Mouse (Mus musculus): ENCODE results near the gene Smyd3. TPM values are rescaled to one million over a fixed set of nuclear protein-coding genes. Genes with fewer than 3 reads are reported as not detected.

Smyd3 gene
- polyA plus RNA-seq, 1 experiment from 2014 or later = 9.5 TPM

- WGBS (ENCODE audit: insufficient replicate concordance) = 69% methylated on average over 6 of the region's 6 CpGs
These were observed 526.8 kb downstream of the Smyd3 start for GRCm38 (mm10) chr1:178991045-178991444.

DNA sequence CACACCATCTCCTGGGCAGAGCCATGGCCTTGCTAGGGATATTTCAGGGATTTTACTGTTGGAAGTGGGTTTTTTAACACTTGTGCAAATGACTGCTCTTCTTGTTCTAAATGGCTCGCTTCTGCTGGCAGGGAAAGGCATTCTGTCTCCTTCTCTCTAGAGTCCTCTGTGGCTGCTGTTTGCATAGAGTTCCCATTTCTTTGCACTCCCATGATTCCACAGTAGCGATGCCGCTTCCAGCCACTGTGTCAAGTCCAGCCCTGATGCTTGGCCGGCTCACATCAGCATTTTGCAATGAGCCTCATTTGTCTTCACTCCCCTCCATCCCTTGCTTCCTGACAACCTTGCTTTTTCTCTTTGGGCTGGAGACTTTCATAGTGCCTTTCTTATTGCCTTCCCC is 528.4 kb downstream of the Smyd3 start:
- no peaks in the 10 kb centered on the region for H3K36me3 ChIP-seq
- no peak for ATAC-seq
- H3K4me3 ChIP-seq = no peak overlapping the region
- H3K9ac ChIP-seq = no peak overlapping the region
- no peaks in the 10 kb centered on the region for H3K9me3 ChIP-seq (replicated peaks)
- H3K27me3 ChIP-seq (replicated peaks) = no peaks in the 10 kb centered on the region
- no peak overlapping the region for H3K4me2 ChIP-seq
- H3K27ac ChIP-seq = no peak overlapping the region
- H3K4me1 ChIP-seq = peaks cover 5% of the 10 kb centered on the region; the same call in 1 of the 2 replicates
- 77% methylated on average over 4 of the region's 4 CpGs for WGBS (ENCODE audit: insufficient replicate concordance)

More at GRCm38 (mm10) chr1:178991045-178991444, 526.8 kb downstream of the Smyd3 start:
- Histone ChIP-seq H3K9me3 (replicated peaks) (no peaks in the 10 kb centered on the region), H3K27ac (no peak overlapping the region), H3K4me2 (no peak overlapping the region), H3K4me1 (peaks cover 5% of the 10 kb centered on the region; the same call in 1 of the 2 replicates), H3K27me3 (replicated peaks) (no peaks in the 10 kb centered on the region), H3K9ac (no peak overlapping the region), H3K36me3 (no peaks in the 10 kb centered on the region), H3K4me3 (no peak overlapping the region)
- ATAC-seq = no peak

- no peaks in the 10 kb centered on the region for H3K36me3 ChIP-seq
- no peaks in the 10 kb centered on the region for H3K9me3 ChIP-seq (replicated peaks)
- no peak overlapping the region for H3K4me2 ChIP-seq
- peaks cover 5% of the 10 kb centered on the region; the same call in 1 of the 2 replicates for H3K4me1 ChIP-seq
- WGBS (ENCODE audit: insufficient replicate concordance) = 41% methylated on average over 1 of the region's 1 CpGs
- no peak overlapping the region for H3K4me3 ChIP-seq
- ATAC-seq = no peak
- H3K9ac ChIP-seq = no peak overlapping the region
- H3K27me3 ChIP-seq (replicated peaks) = no peaks in the 10 kb centered on the region
- no peak overlapping the region for H3K27ac ChIP-seq
These were observed 529.7 kb downstream of the Smyd3 start for GRCm38 (mm10) chr1:178988176-178988575.

- no peak overlapping the region for H3K27ac ChIP-seq
- H3K9me3 ChIP-seq (replicated peaks) = no peaks in the 10 kb centered on the region
- no peaks in the 10 kb centered on the region for H3K27me3 ChIP-seq (replicated peaks)
- no peaks in the 10 kb centered on the region for H3K4me1 ChIP-seq
- H3K4me2 ChIP-seq = no peak overlapping the region
- ATAC-seq = no peak
- H3K4me3 ChIP-seq = no peak overlapping the region
- WGBS (ENCODE audit: insufficient replicate concordance) = 61% methylated on average over 5 of the region's 5 CpGs
- H3K9ac ChIP-seq = no peak overlapping the region
- no peaks in the 10 kb centered on the region for H3K36me3 ChIP-seq
These were observed 536.2 kb downstream of the Smyd3 start for GRCm38 (mm10) chr1:178981641-178982040.

DNA sequence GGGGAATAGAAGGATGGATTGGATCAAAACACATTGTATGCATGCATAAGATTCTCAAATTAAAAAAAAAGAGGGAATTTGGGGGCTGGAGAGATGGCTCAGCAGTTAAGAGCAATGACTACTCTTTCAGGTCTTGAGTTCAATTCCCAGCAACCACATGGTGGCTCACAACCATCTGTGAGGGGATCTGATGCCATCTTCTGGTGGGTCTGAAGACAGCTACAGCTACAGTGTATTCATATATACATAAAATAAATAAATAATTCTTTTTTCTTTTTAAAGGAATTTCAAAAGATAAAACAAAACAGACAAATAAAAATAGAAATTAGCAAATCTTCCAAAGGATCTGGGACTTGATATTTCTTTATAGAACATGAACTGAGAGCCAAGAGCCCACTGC is 537.7 kb downstream of the Smyd3 start:
- Histone ChIP-seq H3K27ac (no peak overlapping the region), H3K4me1 (no peaks in the 10 kb centered on the region), H3K9me3 (replicated peaks) (no peaks in the 10 kb centered on the region), H3K4me3 (no peak overlapping the region), H3K27me3 (replicated peaks) (no peaks in the 10 kb centered on the region), H3K4me2 (no peak overlapping the region), H3K36me3 (no peaks in the 10 kb centered on the region), H3K9ac (no peak overlapping the region)
- no peak for ATAC-seq

- no peak overlapping the region for H3K4me3 ChIP-seq
- no peak for ATAC-seq
- no peaks in the 10 kb centered on the region for H3K4me1 ChIP-seq
- H3K27ac ChIP-seq = no peak overlapping the region
- no peaks in the 10 kb centered on the region for H3K36me3 ChIP-seq
- H3K9me3 ChIP-seq (replicated peaks) = no peaks in the 10 kb centered on the region
- H3K27me3 ChIP-seq (replicated peaks) = no peaks in the 10 kb centered on the region
- no peak overlapping the region for H3K4me2 ChIP-seq
- H3K9ac ChIP-seq = no peak overlapping the region
- 59% methylated on average over 8 of the region's 8 CpGs for WGBS (ENCODE audit: insufficient replicate concordance)
These were observed 539.1 kb downstream of the Smyd3 start for GRCm38 (mm10) chr1:178978617-178979245.

GRCm38 (mm10) chr1:178972055-178972454 is 545.8 kb downstream of the Smyd3 start:
- no peak overlapping the region for H3K4me3 ChIP-seq
- no peak for ATAC-seq
- H3K9me3 ChIP-seq (replicated peaks) = no peaks in the 10 kb centered on the region
- H3K27ac ChIP-seq = no peak overlapping the region
- no peaks in the 10 kb centered on the region for H3K4me1 ChIP-seq
- no peaks in the 10 kb centered on the region for H3K27me3 ChIP-seq (replicated peaks)
- WGBS (ENCODE audit: insufficient replicate concordance) = 79% methylated on average over 10 of the region's 10 CpGs
- H3K36me3 ChIP-seq = no peaks in the 10 kb centered on the region
- no peak overlapping the region for H3K4me2 ChIP-seq
- no peak overlapping the region for H3K9ac ChIP-seq

- 72% methylated on average over 9 of the region's 9 CpGs for WGBS (ENCODE audit: insufficient replicate concordance)
- H3K4me3 ChIP-seq = no peak overlapping the region
- no peaks in the 10 kb centered on the region for H3K9me3 ChIP-seq (replicated peaks)
- no peak overlapping the region for H3K4me2 ChIP-seq
- no peaks in the 10 kb centered on the region for H3K4me1 ChIP-seq
- H3K9ac ChIP-seq = no peak overlapping the region
- no peak for ATAC-seq
- no peaks in the 10 kb centered on the region for H3K27me3 ChIP-seq (replicated peaks)
- no peaks in the 10 kb centered on the region for H3K36me3 ChIP-seq
- no peak overlapping the region for H3K27ac ChIP-seq
These were observed 556.2 kb downstream of the Smyd3 start for GRCm38 (mm10) chr1:178961661-178962060.

GRCm38 (mm10) chr1:178960015-178960559 is 557.8 kb downstream of the Smyd3 start:
- ATAC-seq = no peak
- no peak overlapping the region for H3K27ac ChIP-seq
- no peaks in the 10 kb centered on the region for H3K27me3 ChIP-seq (replicated peaks)
- H3K4me2 ChIP-seq = no peak overlapping the region
- H3K4me1 ChIP-seq = no peaks in the 10 kb centered on the region
- H3K9ac ChIP-seq = no peak overlapping the region
- WGBS (ENCODE audit: insufficient replicate concordance) = 52% methylated on average over 7 of the region's 7 CpGs
- no peaks in the 10 kb centered on the region for H3K9me3 ChIP-seq (replicated peaks)
- no peak overlapping the region for H3K4me3 ChIP-seq
- no peaks in the 10 kb centered on the region for H3K36me3 ChIP-seq

DNA sequence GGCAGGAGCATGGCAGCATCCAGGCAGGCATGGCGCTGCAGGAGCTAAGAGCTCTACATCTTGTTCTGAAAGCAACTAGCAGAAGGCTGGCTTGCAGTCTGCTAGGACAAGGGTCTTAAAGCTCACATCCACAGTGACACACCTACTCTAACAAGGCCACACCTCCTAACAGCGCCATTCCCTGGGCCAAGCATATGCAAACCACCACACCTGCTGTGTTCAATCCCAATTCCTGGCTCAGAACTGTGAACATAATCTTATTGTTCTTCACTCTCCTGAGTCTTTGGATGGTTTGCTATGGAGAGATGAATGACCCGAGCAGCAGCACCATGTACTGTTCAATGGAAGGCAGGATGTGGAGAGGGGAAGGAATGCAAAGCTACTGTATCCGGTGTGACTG is 559.2 kb downstream of the Smyd3 start:
- 70% methylated on average over 4 of the region's 4 CpGs for WGBS (ENCODE audit: insufficient replicate concordance)
- Histone ChIP-seq H3K4me2 (no peak overlapping the region), H3K36me3 (no peaks in the 10 kb centered on the region), H3K9ac (no peak overlapping the region), H3K4me1 (no peaks in the 10 kb centered on the region), H3K27me3 (replicated peaks) (no peaks in the 10 kb centered on the region), H3K27ac (no peak overlapping the region), H3K9me3 (replicated peaks) (no peaks in the 10 kb centered on the region), H3K4me3 (no peak overlapping the region)
- no peak for ATAC-seq

- 67% methylated on average over 12 of the region's 12 CpGs for WGBS (ENCODE audit: insufficient replicate concordance)
- no peaks in the 10 kb centered on the region for H3K27me3 ChIP-seq (replicated peaks)
- no peak overlapping the region for H3K9ac ChIP-seq
- no peaks in the 10 kb centered on the region for H3K9me3 ChIP-seq (replicated peaks)
- H3K36me3 ChIP-seq = no peaks in the 10 kb centered on the region
- no peaks in the 10 kb centered on the region for H3K4me1 ChIP-seq
- H3K4me2 ChIP-seq = no peak overlapping the region
- no peak overlapping the region for H3K4me3 ChIP-seq
- ATAC-seq = no peak
- no peak overlapping the region for H3K27ac ChIP-seq
These were observed 564.9 kb downstream of the Smyd3 start for GRCm38 (mm10) chr1:178952910-178953309.

DNA sequence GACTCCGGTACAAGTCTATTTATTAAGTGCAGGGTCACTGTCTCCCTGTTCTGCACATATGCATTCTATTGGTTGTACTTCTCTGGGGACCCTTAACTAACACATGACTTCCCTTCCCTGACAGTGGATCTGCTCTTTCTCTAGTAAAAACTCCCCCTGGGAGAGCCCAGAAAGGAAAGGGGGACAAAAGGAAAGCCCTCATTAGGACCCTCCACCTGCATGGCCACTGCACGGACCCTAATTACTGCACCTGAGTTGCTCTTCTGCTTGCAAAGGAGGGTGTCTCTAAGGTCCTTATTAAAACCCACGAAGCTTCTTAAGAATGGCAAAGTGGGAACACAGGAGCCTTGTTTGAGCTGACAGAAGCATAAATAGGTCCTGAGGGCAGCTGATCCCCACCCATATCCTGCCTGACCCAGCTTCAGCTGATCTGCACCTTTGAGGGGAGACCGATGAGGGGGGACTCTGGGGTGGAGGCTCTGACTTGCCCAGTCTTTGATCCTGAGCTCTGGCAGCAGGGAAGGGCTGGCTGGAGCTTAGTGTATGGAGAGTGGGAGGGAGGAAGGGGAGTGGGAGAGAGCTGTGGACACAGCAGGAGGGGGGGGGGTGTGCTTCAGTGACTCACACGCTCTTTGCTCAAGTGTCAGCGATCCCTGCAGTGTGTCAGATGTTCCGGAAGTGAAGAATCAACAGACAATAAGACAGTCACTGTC is 575.4 kb downstream of the Smyd3 start:
- no peak overlapping the region for H3K4me2 ChIP-seq
- H3K4me1 ChIP-seq = no peaks in the 10 kb centered on the region
- ATAC-seq = no peak
- H3K9ac ChIP-seq = no peak overlapping the region
- H3K36me3 ChIP-seq = no peaks in the 10 kb centered on the region
- H3K27me3 ChIP-seq (replicated peaks) = 0 out of 2 replicates have a peak, but pooled peaks cover 9% of the 10 kb centered on the region
- no peak overlapping the region for H3K4me3 ChIP-seq
- H3K27ac ChIP-seq = no peak overlapping the region
- H3K9me3 ChIP-seq (replicated peaks) = no peaks in the 10 kb centered on the region
- WGBS (ENCODE audit: insufficient replicate concordance) = 47% methylated on average over 7 of the region's 7 CpGs

Data from liver, embryonic 12.5 days (tissue).